Mouse (Mus musculus) cerebellum, adult 8-10 months (tissue): ENCODE results near the gene Qtrt2.

ENCODE experiments used
- DNase-seq: peaks from one replicate; pipeline ENCODE4 v3.0.0; 2022

The Qtrt2 gene

DNA sequence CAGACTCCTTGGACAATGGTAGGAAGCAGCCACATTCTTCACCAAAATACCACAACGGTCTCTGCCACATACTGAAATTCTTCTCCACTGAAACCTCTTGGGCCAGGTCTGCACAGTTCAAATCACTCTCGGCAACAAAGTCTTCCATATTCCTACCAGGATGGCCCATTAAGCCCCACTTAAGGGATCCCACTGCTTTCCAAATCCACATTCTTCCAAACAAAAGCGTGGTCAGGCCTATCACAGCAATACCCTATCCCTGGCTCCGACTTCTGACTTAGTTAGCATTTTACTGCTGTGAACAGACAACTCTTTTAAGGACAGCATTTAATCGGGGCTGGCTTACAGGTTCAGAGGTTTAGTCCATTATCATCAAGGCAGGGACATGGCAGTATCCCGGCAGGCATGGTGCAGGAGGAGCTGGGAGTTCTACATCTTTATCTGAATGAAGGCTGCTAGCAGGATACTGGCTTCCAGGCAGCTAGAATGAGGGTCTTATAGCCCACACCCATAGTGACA, at the start of gene Qtrt2:
Gene Qtrt2, minus strand, starts transcription at position 469 of the 519 bp plus-strand sequence.
- no peak for DNase-seq

DNA sequence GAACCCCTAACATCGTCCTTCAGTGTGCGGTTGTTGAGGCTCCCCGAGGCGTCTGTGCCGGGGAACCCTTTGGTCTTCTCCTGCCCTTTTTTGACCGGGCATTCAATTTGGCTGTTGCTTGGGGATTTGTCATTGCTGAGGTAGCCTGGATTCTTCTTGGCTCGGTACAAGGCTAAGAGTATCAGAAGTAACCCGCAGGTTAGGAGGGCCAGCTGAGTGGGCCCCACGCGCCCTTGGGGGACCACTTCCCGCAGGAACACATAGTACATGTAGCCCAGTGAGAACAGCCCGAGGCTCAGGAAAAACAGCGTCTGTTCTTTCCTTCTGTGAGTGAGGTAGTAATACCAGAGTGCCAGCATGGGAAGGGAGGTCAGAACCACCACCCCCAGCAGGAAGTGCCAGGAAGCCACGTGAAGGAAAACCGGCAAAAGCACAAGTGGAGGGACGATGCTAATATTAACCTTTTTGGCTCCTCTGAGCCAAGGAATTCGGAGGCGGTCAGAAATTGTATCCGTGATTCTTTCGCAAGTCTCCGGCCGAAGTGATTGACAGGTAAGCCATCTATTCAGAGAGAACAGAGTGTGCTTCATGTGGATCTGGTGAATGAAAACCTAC, 47.1 kb upstream of the Qtrt2 start:
- no peak for DNase-seq

DNA sequence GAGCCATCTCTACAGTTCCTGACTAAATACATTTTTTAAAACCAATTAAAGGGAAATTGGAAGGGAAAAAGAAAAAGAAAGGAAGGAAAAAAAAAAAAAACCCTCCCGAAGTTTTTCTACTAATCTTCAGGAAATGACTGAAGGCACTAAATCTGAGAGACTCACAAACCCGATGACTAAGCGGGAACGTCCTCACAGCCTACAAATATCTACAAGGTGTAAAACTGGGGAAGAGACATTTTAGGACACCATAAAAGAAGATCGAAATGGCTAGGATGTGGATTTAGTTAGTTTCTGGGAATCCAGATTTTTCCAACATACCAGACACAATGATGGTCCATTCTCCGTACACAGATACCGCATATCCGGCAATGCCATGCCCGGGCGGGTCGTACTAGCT, 46.5 kb upstream of the Qtrt2 start:
- DNase-seq, result no peak

DNA sequence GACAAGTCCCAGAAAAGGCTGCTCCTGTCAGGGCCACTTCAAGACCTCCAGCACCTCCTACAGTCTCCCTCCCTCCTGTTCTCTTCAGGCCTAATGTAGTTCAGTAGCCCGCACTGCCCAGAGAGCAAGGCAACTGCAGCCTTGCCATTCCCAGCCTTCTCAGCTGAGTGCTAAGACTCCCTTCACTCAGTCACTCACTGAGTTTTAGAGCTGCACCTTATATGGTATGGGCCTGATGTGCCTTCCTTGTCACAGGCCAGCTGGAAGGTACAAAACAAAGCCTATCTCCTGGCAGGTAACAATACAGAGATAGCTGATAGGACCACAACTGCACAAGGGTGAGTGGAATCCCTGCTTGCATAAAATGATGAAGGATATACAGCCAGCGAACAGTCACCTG, 45.8 kb upstream of the Qtrt2 start:
- DNase-seq, result no peak

DNA sequence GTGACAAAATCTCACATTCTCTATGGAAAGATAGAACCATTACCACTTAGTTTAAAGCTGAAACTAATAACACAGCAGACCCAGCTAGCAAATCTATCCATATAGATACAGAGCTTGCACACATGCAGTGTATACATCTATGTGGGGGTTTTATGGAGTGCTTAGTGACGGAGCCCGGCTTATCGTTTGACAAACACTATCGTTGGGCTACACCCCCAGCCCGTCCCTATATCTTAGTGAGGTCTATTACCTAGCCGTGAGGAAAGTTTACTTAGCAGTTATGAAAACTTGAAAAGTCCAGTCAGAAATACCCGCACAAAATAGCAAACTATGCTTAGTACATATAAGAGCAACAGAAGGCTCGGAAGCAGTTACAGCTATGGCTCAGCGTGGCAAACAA, 45.1 kb upstream of the Qtrt2 start:
- DNase-seq, result no peak

DNA sequence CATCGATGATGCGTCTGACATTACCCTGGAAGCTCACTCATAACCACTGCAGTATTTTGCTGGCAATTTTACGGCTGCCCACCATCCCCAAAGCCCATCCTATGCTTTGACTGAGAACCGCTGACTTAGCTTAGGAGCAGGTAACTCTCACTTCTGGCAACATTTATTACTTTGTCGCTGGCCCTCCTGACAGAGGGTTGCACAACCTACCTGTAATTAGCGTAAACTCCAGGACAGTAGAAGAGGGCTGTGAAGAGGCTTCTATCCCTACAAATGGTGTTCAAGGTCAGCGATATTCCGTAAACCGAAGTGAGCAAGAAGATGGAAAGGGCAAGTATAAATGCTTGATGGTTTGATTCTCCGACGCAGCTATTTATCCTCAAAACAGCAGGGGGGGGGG, 44.6 kb upstream of the Qtrt2 start:
- DNase-seq, result no peak

DNA sequence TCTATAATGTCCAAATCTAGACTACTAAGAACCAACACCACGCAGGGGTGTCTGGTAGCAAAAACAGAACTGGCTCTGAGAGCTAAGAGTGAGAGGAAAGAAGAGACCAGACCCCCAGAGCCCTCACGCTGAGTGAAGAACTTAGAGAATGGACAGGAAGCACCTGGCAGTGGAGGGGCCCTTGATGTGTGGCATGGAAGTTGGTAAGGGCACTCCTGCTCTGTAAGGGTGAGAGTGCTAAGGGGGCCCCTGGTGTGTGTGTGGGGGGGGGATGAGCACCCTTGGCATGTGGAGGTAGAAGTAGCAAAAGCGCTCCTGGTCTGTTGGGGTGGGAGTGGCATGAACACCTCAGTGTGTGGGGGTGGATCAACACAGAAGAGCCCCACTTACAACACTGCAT, 43.8 kb upstream of the Qtrt2 start:
- DNase-seq, result no peak

DNA sequence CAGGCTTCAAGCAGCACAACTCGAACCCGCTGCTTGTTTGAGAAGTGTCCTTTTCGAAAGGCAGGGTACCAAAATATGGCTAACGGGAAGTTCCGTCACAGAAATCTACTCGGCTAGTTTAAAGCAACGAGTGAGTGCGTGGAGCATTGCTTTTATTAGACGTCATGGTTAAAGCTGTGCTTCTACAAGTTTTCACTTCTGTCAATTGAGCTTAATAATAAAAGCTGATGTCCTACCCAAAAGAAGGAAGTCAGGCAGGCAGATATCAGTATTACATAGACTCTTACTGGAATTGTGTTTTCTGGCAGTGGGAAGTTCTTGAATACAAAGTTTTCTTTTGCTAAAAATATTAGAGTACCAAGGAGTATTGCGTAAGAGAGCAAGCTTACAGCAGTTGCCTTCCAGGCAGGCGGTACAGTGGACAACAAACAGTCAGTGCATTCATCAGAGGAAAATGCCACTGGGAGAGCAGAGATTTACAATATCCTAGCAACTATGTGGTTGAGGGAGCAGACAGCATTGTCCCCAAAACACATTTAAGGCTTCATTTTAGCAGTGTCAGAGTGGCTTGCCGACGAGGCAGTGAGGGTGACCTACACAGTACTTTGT, 39.3 kb upstream of the Qtrt2 start:
- DNase-seq, result no peak

DNA sequence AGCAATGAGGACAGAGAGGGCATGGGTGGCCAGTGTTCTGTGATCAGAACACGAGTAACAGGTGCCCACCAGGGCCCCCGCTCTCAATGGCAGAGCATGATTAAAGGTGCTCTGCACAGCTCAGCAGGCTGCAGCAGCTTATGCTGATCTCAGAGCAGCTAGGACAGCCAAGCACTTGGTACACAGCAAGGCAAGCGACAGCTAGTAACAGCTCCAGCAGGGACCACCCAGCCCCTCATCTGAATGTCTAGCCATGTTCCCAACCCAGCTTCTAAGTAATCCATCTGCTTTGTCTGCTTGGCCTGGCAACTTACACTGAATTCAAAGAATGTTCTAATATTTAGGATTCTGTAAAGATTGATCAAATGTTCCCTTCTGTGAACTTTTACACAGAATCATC, 37.2 kb upstream of the Qtrt2 start:
- no peak for DNase-seq

DNA sequence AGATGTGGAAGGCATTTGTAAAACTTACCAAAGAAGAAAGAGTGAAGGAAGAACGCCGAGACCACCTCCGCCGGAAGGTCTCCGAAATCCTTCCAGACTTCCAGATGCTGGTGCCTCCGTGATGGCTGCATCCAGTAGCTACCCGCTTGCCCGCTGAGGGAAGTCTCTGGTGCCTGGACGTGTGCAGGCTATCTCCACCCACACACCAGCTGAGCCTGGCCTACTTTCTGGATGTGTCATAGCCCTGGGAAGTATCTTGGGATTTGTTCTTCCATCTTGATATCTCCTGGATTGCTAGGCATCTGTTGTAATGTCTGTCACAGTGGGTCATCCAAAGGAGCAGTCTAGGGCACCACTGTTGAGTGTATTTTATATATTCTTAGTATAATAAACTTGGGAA, 36.7 kb upstream of the Qtrt2 start:
- DNase-seq, result no peak

DNA sequence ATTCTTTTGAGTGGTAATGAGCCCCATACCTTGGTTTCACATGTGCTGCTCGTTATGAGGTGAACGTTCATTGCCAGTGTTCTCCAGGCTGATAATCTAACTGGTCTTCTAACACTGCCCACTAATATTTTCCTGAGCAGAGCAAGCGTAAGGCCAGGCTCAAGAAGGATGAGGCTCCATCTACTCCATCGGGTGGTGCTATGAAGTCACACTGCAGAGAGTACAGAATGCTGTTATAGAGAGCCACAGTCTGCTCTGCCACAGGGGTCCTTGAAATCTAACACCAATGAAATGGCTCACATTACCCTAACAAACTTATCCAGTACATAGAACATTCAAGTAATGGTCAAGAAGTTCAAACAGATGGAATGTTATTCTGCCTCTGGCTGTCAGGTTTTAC, 31.4 kb upstream of the Qtrt2 start:
- DNase-seq, result no peak

DNA sequence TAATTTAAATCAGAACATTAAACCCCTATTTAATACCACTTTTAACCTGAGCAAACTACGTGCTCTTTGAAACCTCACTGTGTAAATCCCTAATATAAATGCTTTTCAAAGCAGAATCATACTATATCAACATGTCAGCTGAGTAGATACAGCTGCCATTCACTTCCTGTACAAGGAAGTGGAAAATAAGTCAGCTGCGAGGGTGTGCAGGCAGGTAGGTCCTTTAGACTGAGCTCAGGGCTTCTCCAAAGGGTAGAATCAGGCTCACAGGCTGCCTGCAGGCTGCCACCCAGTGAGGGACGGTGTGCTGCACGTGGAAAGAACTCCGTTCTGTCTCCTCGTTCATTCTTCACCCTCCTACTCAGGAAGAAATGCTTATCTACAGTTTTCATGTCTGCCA, 28.3 kb upstream of the Qtrt2 start:
- DNase-seq, result no peak

DNA sequence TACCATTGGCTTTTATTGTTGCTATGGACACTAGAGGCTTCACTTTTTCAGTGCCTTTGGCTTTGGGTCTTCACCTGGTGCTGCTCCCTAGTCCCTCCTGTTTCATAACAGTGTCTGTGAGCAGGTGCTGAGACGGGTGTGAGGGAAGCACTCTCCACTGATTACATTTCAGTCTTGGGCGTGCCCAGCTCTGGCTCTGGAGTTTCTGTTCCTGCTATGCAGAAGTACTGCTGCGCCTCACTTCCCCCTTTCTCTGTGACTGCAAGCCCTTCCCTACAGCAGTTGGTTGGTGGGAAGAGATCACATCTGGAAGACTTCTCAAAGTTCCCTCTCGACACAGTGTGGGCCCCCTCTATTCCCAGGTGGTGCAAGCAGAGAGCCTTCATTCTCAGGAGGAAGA, 25.0 kb upstream of the Qtrt2 start:
- no peak for DNase-seq

DNA sequence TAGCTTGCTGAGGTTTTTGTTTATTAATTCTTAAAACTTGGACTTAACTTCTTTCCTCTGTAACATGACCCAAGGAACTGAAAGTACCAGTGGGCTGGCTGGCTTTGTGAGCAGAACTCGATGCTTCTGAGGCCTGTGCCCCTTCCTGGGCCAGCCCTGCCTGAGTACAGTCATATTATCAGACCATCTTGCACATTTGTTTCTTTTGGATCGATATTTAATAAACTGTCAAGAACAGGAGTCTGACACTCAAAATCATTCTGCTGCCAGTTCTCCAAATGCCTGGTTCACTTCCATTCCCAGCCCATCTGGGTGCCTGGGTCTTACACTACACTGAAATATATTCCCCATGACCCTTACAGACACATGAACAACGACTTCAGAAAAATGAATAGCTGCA, 19.3 kb upstream of the Qtrt2 start:
- no peak for DNase-seq

DNA sequence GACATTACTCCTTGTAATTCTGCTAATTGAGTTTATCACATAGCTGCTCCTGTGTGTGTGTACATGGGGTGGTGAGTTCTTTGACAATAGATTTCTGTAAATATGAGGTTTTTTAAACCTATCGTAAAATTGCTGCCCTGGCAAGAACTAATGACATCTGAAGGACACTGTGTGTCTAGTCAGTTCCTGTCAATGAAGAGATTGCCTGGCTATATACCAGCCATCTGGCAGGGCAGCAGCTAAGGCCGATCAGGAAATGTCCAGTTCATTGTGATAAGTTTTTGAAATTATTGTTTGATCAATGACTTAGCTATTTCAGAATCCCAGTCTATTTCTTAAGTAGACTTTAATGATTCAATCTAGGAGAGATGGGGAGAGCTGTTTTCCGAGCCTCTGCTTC, 18.7 kb upstream of the Qtrt2 start:
- DNase-seq, result no peak

DNA sequence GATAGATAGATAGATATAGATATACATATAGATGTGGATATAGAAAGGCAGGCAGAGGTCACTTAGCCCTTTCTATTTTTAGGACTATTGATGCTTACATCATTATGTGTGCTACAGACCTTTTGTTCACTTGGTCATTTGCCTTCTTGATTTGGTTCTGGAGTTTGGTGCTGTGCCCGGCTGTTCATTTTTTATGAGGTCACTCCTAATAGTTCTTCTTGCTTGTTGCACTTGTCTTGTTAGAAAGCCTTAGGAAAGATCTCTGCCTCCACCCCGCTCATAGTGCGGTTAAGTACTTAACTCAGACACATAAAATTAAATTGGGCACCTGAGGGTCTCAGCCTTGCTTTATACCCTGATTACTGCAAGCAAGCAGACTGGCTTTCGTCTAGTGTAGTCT, 14.2 kb upstream of the Qtrt2 start:
- no peak for DNase-seq

DNA sequence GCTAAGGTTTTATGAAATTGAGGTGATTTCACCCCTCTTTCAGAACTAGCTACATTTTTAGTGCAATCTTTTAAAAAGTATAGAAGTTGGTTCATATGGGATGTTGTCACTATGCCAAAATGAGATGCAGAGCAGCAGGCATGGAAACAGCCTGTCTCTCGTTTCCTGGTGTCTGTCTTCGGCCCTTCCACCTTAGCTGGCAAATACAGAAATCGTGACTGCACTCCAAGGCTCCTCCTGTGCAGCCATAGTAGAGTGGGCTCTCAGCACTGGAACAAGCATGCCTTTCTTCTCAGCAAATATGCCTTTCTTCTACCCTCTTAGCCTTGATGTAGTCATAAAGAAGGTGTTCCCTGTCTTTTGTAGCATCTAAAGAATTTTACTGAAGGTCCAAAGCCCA, 9.3 kb upstream of the Qtrt2 start:
- DNase-seq, result no peak

DNA sequence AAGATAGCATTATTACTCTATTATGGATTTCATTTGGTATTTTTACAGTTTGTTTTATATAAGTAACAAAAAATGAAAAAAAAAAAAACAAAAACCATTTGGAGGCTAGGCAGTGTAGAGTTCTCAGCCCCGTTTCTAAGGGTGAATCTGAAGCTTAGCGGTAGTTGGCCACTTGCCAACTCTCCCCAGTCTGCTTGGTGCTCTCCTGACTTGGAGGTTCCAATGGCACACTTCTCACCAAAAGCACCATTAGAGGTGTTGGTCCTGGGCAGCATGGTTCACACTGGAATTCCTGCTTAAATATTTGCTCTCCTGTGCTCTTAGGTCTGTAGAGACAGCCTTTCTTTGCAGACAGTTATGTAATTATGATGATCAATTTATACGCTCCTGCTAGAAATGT, 8.8 kb upstream of the Qtrt2 start:
- peak; percentile 11 for DNase-seq

DNA sequence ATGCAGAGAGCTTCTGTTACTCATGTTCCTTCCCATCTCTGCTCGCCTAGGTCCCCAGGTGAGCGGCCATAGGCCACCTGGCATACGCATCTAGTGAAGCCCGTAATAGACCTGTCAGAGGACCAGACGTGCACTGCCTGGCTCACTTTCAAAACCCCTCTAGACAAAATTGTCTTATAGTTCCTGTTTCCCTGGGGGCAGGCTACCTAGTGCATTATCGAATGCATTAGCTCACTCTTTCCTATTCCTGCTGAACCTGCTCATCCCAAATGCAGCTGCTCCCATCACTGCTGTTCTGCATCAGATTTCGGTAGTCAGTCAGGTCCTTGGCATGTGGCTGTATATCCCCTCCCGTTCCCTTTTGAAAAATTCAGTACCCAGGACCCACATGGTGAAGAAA, 8.2 kb upstream of the Qtrt2 start:
- no peak for DNase-seq

DNA sequence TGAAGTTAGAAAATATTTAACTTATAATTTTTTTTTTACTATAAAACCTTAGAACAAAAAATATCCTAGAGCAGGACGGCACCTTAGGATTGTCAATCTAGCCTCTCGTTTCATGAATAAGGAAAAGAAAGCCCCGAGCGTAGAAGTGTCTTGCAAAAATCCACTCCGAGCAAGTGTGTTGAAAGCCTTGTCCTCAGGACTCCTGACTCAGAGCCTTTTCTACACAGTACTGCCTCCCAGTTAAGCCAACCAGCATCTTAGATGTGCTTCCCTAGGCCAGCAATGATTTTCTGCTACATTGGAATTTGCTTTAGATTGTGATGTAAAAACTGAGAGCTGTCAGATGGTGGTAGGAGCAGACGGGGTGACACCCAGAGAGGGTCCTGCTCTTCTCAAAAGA, 6.4 kb upstream of the Qtrt2 start:
- DNase-seq, result no peak

DNA sequence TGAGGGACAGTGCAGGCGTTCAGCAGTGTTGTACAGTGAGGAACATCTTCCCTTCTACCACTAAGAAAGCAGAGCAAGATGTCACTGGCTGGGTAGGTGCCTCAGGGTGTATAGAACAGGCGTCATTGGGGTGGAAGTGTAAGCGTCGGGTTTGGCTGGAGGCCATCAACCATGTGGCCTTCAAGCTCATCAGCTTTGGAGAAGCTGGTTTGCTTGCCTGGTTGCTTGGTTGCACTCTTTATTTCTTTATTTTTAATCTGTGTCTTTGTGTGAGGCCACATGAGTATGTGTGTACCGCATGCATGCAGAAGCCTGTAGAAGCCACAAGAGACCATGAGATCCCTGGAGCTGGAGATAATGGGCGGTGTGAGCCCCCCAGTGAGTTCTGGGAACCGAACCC, 5.7 kb upstream of the Qtrt2 start:
- DNase-seq, result no peak

DNA sequence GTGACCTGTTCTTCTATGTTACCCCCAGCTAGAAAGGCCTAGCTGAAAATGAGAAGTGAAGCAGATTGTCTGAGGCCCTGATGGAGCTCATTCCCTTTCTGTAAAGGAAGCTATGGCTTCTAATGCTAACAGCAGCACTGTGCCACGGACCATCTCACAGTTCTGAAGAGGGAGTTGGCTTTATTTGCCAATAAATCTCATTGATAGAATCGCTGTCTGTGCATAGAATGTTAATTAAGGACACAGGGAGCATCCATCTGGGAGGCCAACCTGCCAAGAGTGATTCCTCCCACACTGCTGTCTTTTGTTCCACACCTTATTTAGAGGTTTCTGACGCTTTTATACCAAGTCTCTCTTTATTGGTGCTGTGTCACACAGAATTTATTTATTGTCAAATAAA, 4.9 kb upstream of the Qtrt2 start:
- no peak for DNase-seq

DNA sequence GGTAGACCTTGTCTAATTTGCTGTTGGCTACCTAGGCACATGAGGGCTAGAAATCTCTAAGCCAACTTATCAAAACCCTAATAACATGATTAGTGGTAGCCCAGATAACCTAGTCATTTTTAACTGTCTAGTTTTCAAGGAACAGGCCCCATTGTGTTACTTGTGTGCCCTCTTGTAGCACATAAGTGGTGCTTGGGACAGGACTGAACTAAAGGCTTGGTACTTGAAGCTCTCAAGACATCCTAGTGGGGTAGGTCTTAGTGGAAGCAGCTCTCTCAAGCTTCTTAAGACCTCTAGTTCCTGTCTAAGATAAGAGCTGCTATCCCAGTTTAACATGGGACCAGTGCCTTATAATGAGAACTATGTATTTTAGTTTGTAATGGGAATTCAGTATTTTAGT, 4.0 kb upstream of the Qtrt2 start:
- DNase-seq, result no peak

DNA sequence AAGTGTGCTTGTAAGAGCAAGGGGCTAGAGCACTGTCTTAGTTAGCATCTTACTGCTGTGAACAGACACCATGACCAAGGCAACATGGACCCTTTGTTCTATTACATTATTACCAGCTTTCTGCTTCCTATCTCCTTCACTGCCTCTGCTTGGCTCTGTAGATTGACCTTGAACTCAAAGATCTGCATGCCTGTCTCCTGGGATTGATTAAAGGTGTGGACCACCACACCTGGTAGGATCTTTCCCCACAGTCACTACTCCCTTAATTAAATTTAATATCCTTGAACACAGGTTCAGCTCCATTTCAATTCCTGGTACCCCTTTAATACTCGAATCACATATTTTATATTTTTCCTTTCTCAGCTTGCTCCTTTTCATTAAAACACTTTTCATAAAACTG, 763 bp downstream of the Qtrt2 start:
- DNase-seq, result no peak

DNA sequence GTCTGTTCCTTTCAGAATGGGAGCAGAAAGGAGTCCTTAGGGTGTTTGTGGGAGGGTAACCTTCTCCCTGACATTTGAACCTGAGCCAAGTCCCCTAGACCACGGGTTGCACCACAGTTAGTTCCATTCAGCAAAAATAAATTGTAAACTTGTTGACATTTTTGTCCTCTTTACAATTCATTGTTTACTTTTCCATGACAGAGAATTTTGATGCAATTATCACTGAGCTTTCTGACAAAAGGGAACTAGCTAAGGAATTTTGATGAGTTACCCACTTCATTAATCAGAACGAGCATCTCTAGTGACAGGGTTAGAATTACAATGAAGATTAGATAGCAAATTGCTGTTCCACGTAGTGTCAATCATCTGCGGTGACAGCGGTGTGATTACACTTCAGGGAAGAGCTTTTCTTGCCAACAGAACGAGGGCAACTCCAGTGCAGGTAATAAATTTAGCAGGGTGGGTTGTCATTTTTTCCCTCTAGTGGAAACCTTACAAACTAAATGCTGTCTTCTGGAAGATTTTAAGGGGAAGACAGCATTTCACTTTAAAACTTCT, 1.5 kb downstream of the Qtrt2 start:
- no peak for DNase-seq
